Mouse (Mus musculus): ENCODE data around the gene Gsdme. TPM values are rescaled to one million over a fixed set of nuclear protein-coding genes. Genes with fewer than 3 reads are reported as not detected.

Gsdme gene
- total RNA-seq (2014; rRNA removed) (1.0 and 1.4 TPM in 2 replicates), polyA plus RNA-seq (2012; rRNA removed) (0.87 and 1.2 TPM in 2 replicates)

- peaks cover 3% of the 10 kb centered on the region; the same call in 1 of the 2 replicates for H3K4me1 ChIP-seq (ENCODE audit: control insufficient read depth, insufficient read depth, low read length)
- no peak within 1 kb of the TSS for H3K27ac ChIP-seq (replicated peaks; ENCODE audit: insufficient read depth, low read depth, low read length)
- WGBS, result 75% methylated on average over 6 of the region's 6 CpGs
- H3K9ac ChIP-seq (ENCODE audit: low read depth, low read length), result no peak within 1 kb of the TSS
- H3K36me3 ChIP-seq (ENCODE audit: control insufficient read depth, insufficient read depth, low read length), result no peaks in the 10 kb centered on the region
- no peaks in the 10 kb centered on the region for H3K79me2 ChIP-seq (ENCODE audit: control insufficient read depth, insufficient read depth, low read length)
- H3K27me3 ChIP-seq (ENCODE audit: control insufficient read depth, insufficient read depth, low read length), result no peaks in the 10 kb centered on the region
- no peak for DNase-seq (ENCODE audit: extremely low read depth, low read depth, low spot score)
- no peak for TF ChIP-seq POLR2A (IDR thresholded peaks at IDR 0.05; ENCODE audit: extremely low read depth, insufficient read depth, low read length)
- TF ChIP-seq CTCF (IDR thresholded peaks at IDR 0.05; ENCODE audit: low read depth, low read length), result no peak
- H3K4me3 ChIP-seq (ENCODE audit: insufficient read depth, low read depth, low read length), result no peak within 1 kb of the TSS
These were observed at the start of gene Gsdme for GRCm38 (mm10) chr6:50263670-50264069. Gene Gsdme (minus strand): TSS chr6:50263862.

- H3K79me2 ChIP-seq (ENCODE audit: control insufficient read depth, insufficient read depth, low read length), result no peaks in the 10 kb centered on the region
- no peak overlapping the region for H3K9ac ChIP-seq (ENCODE audit: low read depth, low read length)
- H3K4me3 ChIP-seq (ENCODE audit: insufficient read depth, low read depth, low read length), result no peak overlapping the region
- H3K4me1 ChIP-seq (ENCODE audit: control insufficient read depth, insufficient read depth, low read length), result no peaks in the 10 kb centered on the region
- peak; percentile 41 for DNase-seq (ENCODE audit: extremely low read depth, low read depth, low spot score)
- no peak overlapping the region for H3K27ac ChIP-seq (replicated peaks; ENCODE audit: insufficient read depth, low read depth, low read length)
- 37% methylated on average over 4 of the region's 4 CpGs for WGBS
- H3K27me3 ChIP-seq (ENCODE audit: control insufficient read depth, insufficient read depth, low read length), result no peaks in the 10 kb centered on the region
- no peaks in the 10 kb centered on the region for H3K36me3 ChIP-seq (ENCODE audit: control insufficient read depth, insufficient read depth, low read length)
- TF ChIP-seq POLR2A (IDR thresholded peaks at IDR 0.05; ENCODE audit: extremely low read depth, insufficient read depth, low read length) (no peak), CTCF (IDR thresholded peaks at IDR 0.05; ENCODE audit: low read depth, low read length) (peak; percentile 97)
These were observed 49.0 kb upstream of the Gsdme start for GRCm38 (mm10) chr6:50312647-50313046.

- H3K79me2 ChIP-seq (ENCODE audit: control insufficient read depth, insufficient read depth, low read length), result no peaks in the 10 kb centered on the region
- no peak overlapping the region for H3K4me3 ChIP-seq (ENCODE audit: insufficient read depth, low read depth, low read length)
- H3K27me3 ChIP-seq (ENCODE audit: control insufficient read depth, insufficient read depth, low read length), result no peaks in the 10 kb centered on the region
- H3K36me3 ChIP-seq (ENCODE audit: control insufficient read depth, insufficient read depth, low read length), result no peaks in the 10 kb centered on the region
- peaks cover 4% of the 10 kb centered on the region for H3K4me1 ChIP-seq (ENCODE audit: control insufficient read depth, insufficient read depth, low read length)
- no peak overlapping the region for H3K9ac ChIP-seq (ENCODE audit: low read depth, low read length)
- TF ChIP-seq POLR2A (IDR thresholded peaks at IDR 0.05; ENCODE audit: extremely low read depth, insufficient read depth, low read length), result no peak
- WGBS, result 59% methylated on average over 6 of the region's 6 CpGs
- H3K27ac ChIP-seq (replicated peaks; ENCODE audit: insufficient read depth, low read depth, low read length), result no peak overlapping the region
- DNase-seq (ENCODE audit: extremely low read depth, low read depth, low spot score), result no peak
These were observed 45.4 kb upstream of the Gsdme start for GRCm38 (mm10) chr6:50309019-50309418.

GRCm38 (mm10) chr6:50306625-50307024, 43.0 kb upstream of the Gsdme start:
- no peak for TF ChIP-seq CTCF (IDR thresholded peaks at IDR 0.05; ENCODE audit: low read depth, low read length)
- no peak for TF ChIP-seq POLR2A (IDR thresholded peaks at IDR 0.05; ENCODE audit: extremely low read depth, insufficient read depth, low read length)
- H3K27ac ChIP-seq (replicated peaks; ENCODE audit: insufficient read depth, low read depth, low read length), result no peak overlapping the region
- H3K4me1 ChIP-seq (ENCODE audit: control insufficient read depth, insufficient read depth, low read length), result peaks cover 4% of the 10 kb centered on the region
- no peaks in the 10 kb centered on the region for H3K79me2 ChIP-seq (ENCODE audit: control insufficient read depth, insufficient read depth, low read length)
- H3K9ac ChIP-seq (ENCODE audit: low read depth, low read length), result no peak overlapping the region
- 60% methylated on average over 4 of the region's 4 CpGs for WGBS
- H3K4me3 ChIP-seq (ENCODE audit: insufficient read depth, low read depth, low read length), result no peak overlapping the region
- no peak for DNase-seq (ENCODE audit: extremely low read depth, low read depth, low spot score)
- H3K36me3 ChIP-seq (ENCODE audit: control insufficient read depth, insufficient read depth, low read length), result no peaks in the 10 kb centered on the region
- H3K27me3 ChIP-seq (ENCODE audit: control insufficient read depth, insufficient read depth, low read length), result no peaks in the 10 kb centered on the region

- no peak overlapping the region for H3K9ac ChIP-seq (ENCODE audit: low read depth, low read length)
- TF ChIP-seq POLR2A (IDR thresholded peaks at IDR 0.05; ENCODE audit: extremely low read depth, insufficient read depth, low read length) (no peak), CTCF (IDR thresholded peaks at IDR 0.05; ENCODE audit: low read depth, low read length) (peak; percentile 87)
- no peaks in the 10 kb centered on the region for H3K27me3 ChIP-seq (ENCODE audit: control insufficient read depth, insufficient read depth, low read length)
- H3K4me3 ChIP-seq (ENCODE audit: insufficient read depth, low read depth, low read length), result no peak overlapping the region
- peaks cover 4% of the 10 kb centered on the region for H3K4me1 ChIP-seq (ENCODE audit: control insufficient read depth, insufficient read depth, low read length)
- H3K79me2 ChIP-seq (ENCODE audit: control insufficient read depth, insufficient read depth, low read length), result no peaks in the 10 kb centered on the region
- peak; percentile 49 for DNase-seq (ENCODE audit: extremely low read depth, low read depth, low spot score)
- H3K36me3 ChIP-seq (ENCODE audit: control insufficient read depth, insufficient read depth, low read length), result no peaks in the 10 kb centered on the region
- 65% methylated on average over 4 of the region's 4 CpGs for WGBS
- H3K27ac ChIP-seq (replicated peaks; ENCODE audit: insufficient read depth, low read depth, low read length), result no peak overlapping the region
These were observed 41.4 kb upstream of the Gsdme start for GRCm38 (mm10) chr6:50304949-50305491.

GRCm38 (mm10) chr6:50301121-50301520, 37.5 kb upstream of the Gsdme start:
- TF ChIP-seq POLR2A (IDR thresholded peaks at IDR 0.05; ENCODE audit: extremely low read depth, insufficient read depth, low read length) (no peak), CTCF (IDR thresholded peaks at IDR 0.05; ENCODE audit: low read depth, low read length) (no peak)
- WGBS, result 93% methylated on average over 7 of the region's 7 CpGs
- Histone ChIP-seq H3K4me3 (ENCODE audit: insufficient read depth, low read depth, low read length) (no peak overlapping the region), H3K4me1 (ENCODE audit: control insufficient read depth, insufficient read depth, low read length) (no peaks in the 10 kb centered on the region), H3K79me2 (ENCODE audit: control insufficient read depth, insufficient read depth, low read length) (no peaks in the 10 kb centered on the region), H3K9ac (ENCODE audit: low read depth, low read length) (no peak overlapping the region), H3K27me3 (ENCODE audit: control insufficient read depth, insufficient read depth, low read length) (no peaks in the 10 kb centered on the region), H3K36me3 (ENCODE audit: control insufficient read depth, insufficient read depth, low read length) (no peaks in the 10 kb centered on the region), H3K27ac (replicated peaks; ENCODE audit: insufficient read depth, low read depth, low read length) (no peak overlapping the region)
- DNase-seq (ENCODE audit: extremely low read depth, low read depth, low spot score), result no peak
